Mouse (Mus musculus) brain, embryonic 14.5 days (tissue): ENCODE results near the gene Ccl2.

ENCODE experiments used
- CTCF ChIP-seq: fragments of 200-500 bp; IDR thresholded peaks from 2 replicates; pipeline ENCODE4 v1.5.1; 2012; ENCODE audit warnings: inconsistent platforms, mild to moderate bottlenecking, moderate library complexity, borderline replicate concordance; ENCODE audit not compliant: insufficient read depth, insufficient read length; ENCODE audit errors: extremely low read depth
- POLR2A ChIP-seq: fragments of 200-500 bp; IDR thresholded peaks from 2 replicates; pipeline ENCODE4 v1.6.1; 2012; ENCODE audit warnings: mild to moderate bottlenecking, inconsistent platforms, borderline replicate concordance; ENCODE audit not compliant: poor library complexity, insufficient read depth, insufficient read length, severe bottlenecking; ENCODE audit errors: extremely low read depth

DNA sequence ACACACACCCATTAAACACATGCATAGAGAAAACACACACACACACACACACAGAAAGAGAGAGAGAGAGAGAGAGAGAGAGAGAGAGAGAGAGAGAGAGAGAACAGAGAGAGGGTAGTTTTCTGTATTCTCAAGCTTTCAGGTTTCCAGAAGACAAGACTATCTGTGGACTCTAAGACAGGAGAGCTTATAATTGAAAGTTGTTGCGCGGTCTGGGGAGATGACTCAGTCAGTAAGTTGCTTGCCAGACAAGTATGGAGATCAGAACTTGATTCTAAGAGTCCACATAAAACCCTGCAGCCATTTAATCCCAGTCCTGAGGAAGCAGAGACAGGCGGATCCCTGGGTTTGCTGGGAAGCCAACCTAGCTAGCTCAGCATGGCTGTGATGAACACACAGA is 36.7 kb upstream of the Ccl2 start:
- TF ChIP-seq CTCF (no peak), POLR2A (no peak)
